Mouse (Mus musculus) myocyte (in vitro differentiated cells): ENCODE data around the gene Wdr31.

ENCODE experiments used
- POLR2A ChIP-seq: IDR thresholded peaks from one replicate; pipeline ENCODE4 v1.6.1; 2011; ENCODE audit warnings: low read depth, mild to moderate bottlenecking, control low read depth, moderate library complexity; ENCODE audit not compliant: insufficient read length
- TCF12 ChIP-seq: IDR thresholded peaks from one replicate; pipeline ENCODE4 v1.6.1; 2011; ENCODE audit warnings: mild to moderate bottlenecking, control low read depth; ENCODE audit not compliant: poor library complexity, insufficient read depth, severe bottlenecking
- USF1 ChIP-seq: IDR thresholded peaks from one replicate; pipeline ENCODE4 v1.6.1; 2011; ENCODE audit warnings: low read depth, mild to moderate bottlenecking, control low read depth, moderate library complexity

- peak; percentile 40 for TF ChIP-seq POLR2A
- TF ChIP-seq USF1, result no peak
- no peak for TF ChIP-seq TCF12
Measured at GRCm38 (mm10) chr4:62470598-62471051, at the start of gene Wdr31.
